Mouse (Mus musculus): ENCODE measurements around the gene Zp1. TPM values are rescaled to one million over a fixed set of nuclear protein-coding genes. Genes with fewer than 3 reads are reported as not detected.

Gene Zp1
- polyA plus RNA-seq, 1 experiment from 2014 or later, result not detected

DNA sequence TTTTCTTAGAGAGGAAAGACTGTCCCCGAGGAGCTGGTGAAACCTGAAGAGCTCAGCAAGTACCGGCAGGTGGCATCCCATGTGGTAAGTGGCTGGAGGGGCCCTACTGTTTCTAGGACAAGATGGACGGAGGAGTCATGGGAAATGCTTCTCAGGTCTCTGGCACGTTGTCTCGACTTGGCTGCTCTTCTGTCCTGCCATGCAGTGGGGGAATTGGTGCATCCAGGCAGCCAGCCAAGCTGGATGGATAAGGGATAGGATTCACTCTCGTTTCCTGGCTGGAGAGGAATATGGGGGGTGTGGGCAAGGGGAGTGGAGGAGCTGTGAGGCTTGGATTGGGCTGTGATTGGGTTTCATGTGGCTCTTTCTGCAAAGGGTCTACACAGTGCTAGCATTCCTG is 20.1 kb downstream of the Zp1 start:
- 81% methylated on average over 6 of the region's 6 CpGs for WGBS (ENCODE audit: insufficient replicate concordance)

DNA sequence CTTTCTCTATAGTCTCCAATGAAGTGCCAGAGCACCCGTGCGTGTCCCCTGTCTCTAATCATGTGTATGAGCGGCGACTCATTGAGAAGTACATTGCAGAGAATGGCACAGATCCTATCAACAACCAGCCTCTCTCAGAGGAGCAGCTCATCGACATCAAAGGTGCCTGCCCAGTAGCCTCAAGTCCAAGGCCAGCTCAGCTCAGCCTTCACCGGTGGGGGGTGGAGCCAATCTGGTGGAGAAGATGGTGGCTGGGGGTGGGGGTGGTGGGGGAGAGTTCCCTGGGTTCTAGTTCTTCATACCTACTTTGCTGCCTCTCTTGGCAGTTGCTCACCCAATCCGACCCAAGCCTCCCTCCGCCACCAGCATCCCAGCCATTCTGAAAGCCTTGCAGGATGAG is 22.9 kb downstream of the Zp1 start:
- no peak for ATAC-seq (ENCODE audit: low read depth)
- Histone ChIP-seq H3K4me2 (peak overlapping the region; percentile 95), H3K36me3 (peaks cover 55% of the 10 kb centered on the region), H3K27me3 (no peaks in the 10 kb centered on the region), H3K4me3 (replicated peaks) (0 out of 2 replicates have a peak overlapping the region, but pooled peaks have one; percentile 80), H3K4me1 (replicated peaks) (peaks cover 33% of the 10 kb centered on the region), H3K9ac (peak overlapping the region; percentile 91; the same call in 1 of the 2 replicates), H3K9me3 (replicated peaks) (no peaks in the 10 kb centered on the region), H3K27ac (no peak overlapping the region)
- 70% methylated on average over 8 of the region's 8 CpGs for WGBS (ENCODE audit: insufficient replicate concordance)
- no peak for DNase-seq

More for the DNA sequence above, 20.1 kb downstream of the Zp1 start:
- H3K9me3 ChIP-seq (replicated peaks), result no peaks in the 10 kb centered on the region
- peaks cover 31% of the 10 kb centered on the region for H3K4me1 ChIP-seq (replicated peaks)
- H3K36me3 ChIP-seq, result peaks cover 83% of the 10 kb centered on the region
- no peak overlapping the region for H3K27ac ChIP-seq
- H3K4me2 ChIP-seq, result no peak overlapping the region
- no peak overlapping the region for H3K9ac ChIP-seq
- H3K4me3 ChIP-seq (replicated peaks), result no peak overlapping the region
- DNase-seq, result no peak
- ATAC-seq (ENCODE audit: low read depth), result no peak
- no peaks in the 10 kb centered on the region for H3K27me3 ChIP-seq

DNA sequence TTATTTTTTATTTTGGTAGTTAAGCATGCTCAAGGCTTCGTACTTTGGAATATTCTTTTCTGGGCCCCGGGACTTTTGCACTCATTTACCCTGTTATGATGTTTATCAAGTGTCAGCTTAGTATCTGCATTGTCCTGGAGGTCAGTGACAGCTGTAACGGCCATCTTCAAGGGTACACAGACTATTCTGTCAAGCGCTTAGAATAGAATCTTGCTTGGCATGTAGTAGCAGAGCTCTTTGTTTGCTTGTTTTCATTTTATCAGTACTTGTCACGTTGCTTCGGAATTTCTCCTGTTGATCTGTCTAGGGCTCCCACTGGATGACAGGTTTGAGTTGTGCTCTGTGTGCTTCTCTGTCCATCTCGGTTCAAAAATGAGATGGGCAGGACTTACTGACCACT is 23.6 kb downstream of the Zp1 start:
- Histone ChIP-seq H3K36me3 (peaks cover 48% of the 10 kb centered on the region), H3K9ac (peak overlapping the region; percentile 91), H3K4me2 (peak overlapping the region; percentile 95), H3K4me1 (replicated peaks) (peaks cover 33% of the 10 kb centered on the region), H3K27ac (no peak overlapping the region), H3K9me3 (replicated peaks) (no peaks in the 10 kb centered on the region), H3K27me3 (no peaks in the 10 kb centered on the region), H3K4me3 (replicated peaks) (peak overlapping the region; percentile 80)
- WGBS (ENCODE audit: insufficient replicate concordance), result 63% methylated on average over 7 of the region's 7 CpGs
- no peak for ATAC-seq (ENCODE audit: low read depth)
- DNase-seq, result no peak

DNA sequence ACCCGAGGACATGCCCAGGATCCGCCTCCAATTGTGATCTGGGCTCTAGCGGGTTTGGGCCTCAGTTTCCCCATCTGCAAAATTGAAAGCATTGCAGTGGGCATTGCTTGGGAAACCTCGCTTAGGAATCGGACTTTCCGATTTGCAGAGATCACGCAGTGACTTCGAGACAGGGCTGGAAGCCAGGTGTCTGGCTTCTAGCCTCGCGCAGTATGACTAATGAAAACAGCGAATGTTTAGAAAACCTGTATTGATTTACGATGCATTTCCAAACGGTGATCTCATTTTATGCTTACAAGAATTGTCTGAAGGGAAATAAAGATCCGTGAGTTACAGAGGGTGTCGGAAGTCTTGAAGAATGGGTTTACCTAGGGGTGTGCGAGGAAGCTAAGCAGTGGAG is 24.7 kb downstream of the Zp1 start:
- peak overlapping the region; percentile 95 for H3K4me2 ChIP-seq
- H3K27ac ChIP-seq, result peak overlapping the region; percentile 86
- H3K4me1 ChIP-seq (replicated peaks), result peaks cover 33% of the 10 kb centered on the region
- no peaks in the 10 kb centered on the region for H3K27me3 ChIP-seq
- ATAC-seq (ENCODE audit: low read depth), result no peak
- no peaks in the 10 kb centered on the region for H3K9me3 ChIP-seq (replicated peaks)
- peak overlapping the region; percentile 80 for H3K4me3 ChIP-seq (replicated peaks)
- no peak for DNase-seq
- H3K9ac ChIP-seq, result peak overlapping the region; percentile 91
- H3K36me3 ChIP-seq, result peaks cover 37% of the 10 kb centered on the region
- WGBS (ENCODE audit: insufficient replicate concordance), result under 1% methylated on average over 16 of the region's 16 CpGs

DNA sequence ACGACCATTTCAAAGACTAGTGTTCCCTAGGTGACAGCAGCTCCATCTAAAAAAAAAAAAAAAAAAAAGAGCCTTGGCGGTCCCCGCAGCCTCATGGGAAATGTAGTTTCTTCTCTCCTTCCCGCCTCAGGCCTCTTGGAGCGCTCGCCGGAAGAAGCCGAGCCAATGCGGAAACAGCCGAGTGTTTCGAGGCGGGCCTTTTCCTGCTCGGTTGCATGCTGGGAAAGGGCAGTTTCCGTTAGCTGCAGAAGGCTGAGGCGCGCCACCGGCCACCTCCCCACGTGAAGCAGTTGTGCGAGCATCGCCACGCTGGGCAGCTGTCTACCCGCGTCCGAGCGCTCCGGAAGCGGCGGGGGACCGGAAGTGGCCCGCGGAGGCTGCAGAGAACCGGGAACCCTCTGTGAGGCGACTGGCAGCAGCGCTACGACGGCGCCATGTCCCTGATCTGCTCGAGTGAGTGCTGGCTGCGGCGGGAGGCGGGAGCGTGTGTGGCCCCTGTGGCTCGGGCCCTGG is 25.4 kb downstream of the Zp1 start, which contains the start of gene Prpf19:
Prpf19 (plus strand) TSS at position 216 of the 513 bp plus-strand sequence.
- peak within 1 kb of the TSS; percentile 86 for H3K27ac ChIP-seq
- H3K4me1 ChIP-seq (replicated peaks), result peaks cover 33% of the 10 kb centered on the region
- H3K9ac ChIP-seq, result peak within 1 kb of the TSS; percentile 91
- peak within 1 kb of the TSS; percentile 80 for H3K4me3 ChIP-seq (replicated peaks)
- peaks cover 30% of the 10 kb centered on the region for H3K36me3 ChIP-seq
- H3K9me3 ChIP-seq (replicated peaks), result no peaks in the 10 kb centered on the region
- peak; percentile 94 for ATAC-seq (ENCODE audit: low read depth)
- under 1% methylated on average over 43 of the region's 43 CpGs for WGBS (ENCODE audit: insufficient replicate concordance)
- peak; percentile 95 for DNase-seq
- no peaks in the 10 kb centered on the region for H3K27me3 ChIP-seq
- peak within 1 kb of the TSS; percentile 95 for H3K4me2 ChIP-seq

DNA sequence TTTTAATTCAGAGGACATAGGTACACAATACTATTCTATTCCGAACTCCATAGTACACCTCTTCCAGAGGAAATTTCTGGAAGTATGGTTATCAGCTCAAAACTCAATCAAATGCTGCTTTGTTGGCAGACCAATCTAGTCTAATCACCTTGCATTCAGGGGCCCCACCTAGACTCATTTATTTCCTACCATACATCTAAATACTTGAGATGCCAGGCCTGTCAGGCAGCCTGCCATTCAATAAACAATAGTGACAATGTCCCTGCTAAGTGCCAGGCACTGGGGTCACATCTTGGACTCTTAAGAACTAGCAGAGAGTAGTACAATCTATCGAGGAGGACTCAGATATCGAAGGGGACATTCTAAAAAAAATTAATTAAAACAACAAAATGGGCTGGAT is 28.2 kb downstream of the Zp1 start:
- ATAC-seq (ENCODE audit: low read depth) (no peak), DNase-seq (no peak)
- Histone ChIP-seq H3K27me3 (no peaks in the 10 kb centered on the region), H3K9ac (no peak overlapping the region), H3K36me3 (peaks cover 2% of the 10 kb centered on the region; the same call in 1 of the 2 replicates), H3K27ac (no peak overlapping the region), H3K4me1 (replicated peaks) (peaks cover 26% of the 10 kb centered on the region), H3K4me2 (no peak overlapping the region), H3K9me3 (replicated peaks) (no peaks in the 10 kb centered on the region), H3K4me3 (replicated peaks) (no peak overlapping the region)
- 73% methylated on average over 3 of the region's 3 CpGs for WGBS (ENCODE audit: insufficient replicate concordance)

DNA sequence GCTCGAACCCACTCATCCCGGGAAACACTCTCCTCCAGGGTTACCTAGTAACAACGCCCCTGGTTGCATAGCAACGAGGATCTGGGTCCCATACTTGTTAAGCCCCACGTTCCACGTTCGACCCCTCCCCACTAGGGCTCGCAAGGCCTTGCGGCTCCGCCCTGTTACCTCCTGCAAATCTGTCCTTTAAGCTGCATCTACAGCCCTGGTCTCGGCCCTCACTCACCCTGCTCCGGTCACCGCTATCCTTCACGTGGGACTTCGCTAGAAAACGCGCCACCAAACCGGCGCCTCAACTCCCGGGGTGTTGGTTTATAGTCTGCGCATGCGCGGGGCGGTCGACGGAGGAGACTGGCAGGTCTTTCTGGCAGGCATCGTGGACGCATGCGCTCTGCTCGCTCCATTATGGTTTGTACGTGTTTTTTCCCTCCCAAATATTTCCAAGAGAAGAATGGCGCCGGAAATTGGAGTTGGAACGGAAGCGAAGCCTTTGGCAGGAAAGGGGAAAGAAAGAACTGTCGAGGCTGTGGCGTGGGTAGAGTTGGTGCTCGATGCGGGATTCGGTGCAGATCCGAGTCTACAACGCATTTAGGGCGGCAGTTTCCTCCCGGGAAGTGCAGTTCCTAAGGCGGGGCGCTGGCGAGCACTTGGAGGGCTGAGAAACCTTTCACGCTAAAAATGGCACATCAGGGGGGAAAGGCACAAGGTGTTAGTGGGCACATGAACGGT is 38.8 kb downstream of the Zp1 start, which contains the start of gene Tmem109:
Tmem109 (minus strand) TSS at position 576 of the 729 bp plus-strand sequence.
- peak; percentile 90 for ATAC-seq (ENCODE audit: low read depth)

DNA sequence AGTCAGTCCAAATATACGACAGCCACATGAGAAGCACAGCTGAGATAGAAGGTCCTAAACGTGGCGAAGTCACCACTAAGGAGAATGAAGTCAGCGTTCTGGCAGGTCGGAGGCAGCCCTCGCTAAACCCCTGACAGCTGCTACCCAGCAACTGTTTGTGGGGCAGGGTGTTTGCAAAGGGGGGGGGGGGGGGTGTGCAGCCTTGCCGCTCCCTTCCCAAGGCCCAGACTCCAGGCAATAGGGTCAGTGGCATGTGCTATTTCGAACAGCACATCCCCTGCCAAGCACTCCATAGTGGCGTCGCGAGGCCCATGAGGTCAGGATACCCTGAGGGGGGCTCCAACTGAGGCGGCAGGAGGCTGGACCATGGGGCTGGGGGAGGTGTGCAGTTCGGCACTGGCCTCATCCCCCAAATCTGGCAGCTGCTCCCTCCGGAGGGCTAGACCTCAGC is 39.4 kb downstream of the Zp1 start:
- no peaks in the 10 kb centered on the region for H3K27me3 ChIP-seq
- peak; percentile 50 for ATAC-seq (ENCODE audit: low read depth)
- H3K4me1 ChIP-seq (replicated peaks), result peaks cover 28% of the 10 kb centered on the region
- no peaks in the 10 kb centered on the region for H3K36me3 ChIP-seq
- H3K27ac ChIP-seq, result no peak overlapping the region
- H3K4me3 ChIP-seq (replicated peaks), result peak overlapping the region; percentile 64
- H3K9ac ChIP-seq, result peak overlapping the region; percentile 76
- DNase-seq, result no peak
- 5% methylated on average over 14 of the region's 14 CpGs for WGBS (ENCODE audit: insufficient replicate concordance)
- H3K9me3 ChIP-seq (replicated peaks), result no peaks in the 10 kb centered on the region
- H3K4me2 ChIP-seq, result peak overlapping the region; percentile 92

More for the DNA sequence above, 38.8 kb downstream of the Zp1 start, which contains the start of gene Tmem109:
- Histone ChIP-seq H3K9me3 (replicated peaks) (no peaks in the 10 kb centered on the region), H3K27ac (peak within 1 kb of the TSS; percentile 75), H3K9ac (peak within 1 kb of the TSS; percentile 76), H3K27me3 (no peaks in the 10 kb centered on the region), H3K36me3 (no peaks in the 10 kb centered on the region), H3K4me2 (peak within 1 kb of the TSS; percentile 92), H3K4me1 (replicated peaks) (peaks cover 28% of the 10 kb centered on the region), H3K4me3 (replicated peaks) (peak within 1 kb of the TSS; percentile 64)
- peak; percentile 87 for DNase-seq
- under 1% methylated on average over 49 of the region's 49 CpGs for WGBS (ENCODE audit: insufficient replicate concordance)

DNA sequence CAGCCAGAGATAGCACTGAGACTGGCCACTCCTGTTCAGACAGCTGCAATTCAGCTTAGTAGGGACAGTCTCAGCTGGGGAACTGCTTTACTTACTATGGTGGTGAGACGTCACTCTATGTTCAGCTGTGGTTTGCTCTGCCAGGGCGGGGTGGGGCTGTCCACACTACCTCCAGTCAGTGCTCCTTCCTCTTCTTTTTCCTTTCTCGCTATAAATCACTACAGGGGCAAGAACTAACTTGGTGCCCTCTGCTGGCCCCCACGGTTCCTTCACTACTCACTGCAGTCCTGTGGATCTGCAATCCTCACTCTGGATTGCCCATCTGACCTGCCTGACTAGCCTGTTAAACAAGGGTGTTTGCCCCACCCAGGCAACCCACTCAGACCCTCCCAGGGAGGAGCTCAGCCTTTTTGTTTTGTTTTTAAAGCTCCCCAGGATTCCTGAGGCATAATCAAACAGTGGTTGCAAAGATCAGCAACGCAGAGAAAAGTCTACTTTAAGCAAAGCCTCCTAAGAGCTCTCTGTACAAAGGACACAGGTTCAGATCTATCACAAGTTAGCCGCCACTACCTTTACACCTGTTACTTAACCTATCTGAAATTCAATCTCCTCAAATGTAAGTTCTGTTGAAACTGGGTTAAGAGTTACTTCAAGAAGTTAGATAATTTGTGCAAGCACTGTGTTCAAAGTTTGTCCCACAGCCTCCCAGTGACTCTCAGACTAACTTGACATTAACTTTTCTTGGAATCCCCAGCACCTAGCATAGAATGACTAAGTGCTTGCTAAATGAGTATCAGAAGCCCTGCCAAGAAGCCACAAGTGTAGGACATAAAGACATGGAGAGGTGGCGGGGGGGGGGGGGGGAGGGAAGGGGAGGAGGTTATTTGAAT is 40.1 kb downstream of the Zp1 start:
- no peak for DNase-seq
- Histone ChIP-seq H3K9me3 (replicated peaks) (no peaks in the 10 kb centered on the region), H3K36me3 (no peaks in the 10 kb centered on the region), H3K4me2 (peak overlapping the region; percentile 92), H3K27me3 (no peaks in the 10 kb centered on the region), H3K27ac (no peak overlapping the region), H3K4me3 (replicated peaks) (peak overlapping the region; percentile 64), H3K9ac (no peak overlapping the region; the same call in 1 of the 2 replicates), H3K4me1 (replicated peaks) (peaks cover 28% of the 10 kb centered on the region)
- WGBS (ENCODE audit: insufficient replicate concordance), result 30% methylated on average over 6 of the region's 7 CpGs
- no peak; the same call in 1 of the 2 replicates for ATAC-seq (ENCODE audit: low read depth)

DNA sequence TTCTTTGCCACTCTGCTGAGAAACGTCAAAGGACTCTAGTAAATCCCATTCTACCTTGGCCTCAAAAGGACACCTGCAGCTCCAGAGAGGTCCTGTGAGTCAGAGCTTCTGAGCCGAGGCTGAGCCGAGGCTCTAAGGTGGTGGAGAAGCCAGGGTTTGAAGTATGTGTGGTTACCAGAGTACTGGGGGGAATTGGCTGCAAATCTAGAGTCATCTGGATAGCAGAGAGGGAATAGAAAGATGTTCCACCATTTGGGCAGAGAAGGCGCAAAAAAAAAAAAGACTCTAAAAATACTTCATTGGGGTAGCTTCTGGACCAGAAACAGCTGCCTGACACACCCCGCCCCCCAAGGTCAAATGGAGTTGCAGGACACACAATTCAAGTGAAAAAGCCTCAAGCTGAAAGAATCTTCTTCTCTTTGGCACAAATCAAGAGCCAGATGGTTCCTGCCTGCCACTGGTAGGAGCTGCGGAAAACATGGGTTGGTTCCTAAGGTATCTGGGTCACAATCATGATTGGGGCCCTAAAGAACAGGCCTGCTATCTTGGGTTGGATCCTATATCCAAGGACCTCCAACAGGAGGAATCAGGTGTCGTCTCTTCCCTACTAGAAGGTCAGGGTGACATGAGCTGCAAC is 42.1 kb downstream of the Zp1 start:
- no peaks in the 10 kb centered on the region for H3K27me3 ChIP-seq
- no peak for ATAC-seq (ENCODE audit: low read depth)
- H3K4me3 ChIP-seq (replicated peaks), result no peak overlapping the region
- no peak overlapping the region for H3K27ac ChIP-seq
- H3K4me2 ChIP-seq, result no peak overlapping the region
- no peak overlapping the region for H3K9ac ChIP-seq
- 78% methylated on average over 7 of the region's 7 CpGs for WGBS (ENCODE audit: insufficient replicate concordance)
- H3K36me3 ChIP-seq, result peaks cover 11% of the 10 kb centered on the region
- peaks cover 28% of the 10 kb centered on the region for H3K4me1 ChIP-seq (replicated peaks)
- H3K9me3 ChIP-seq (replicated peaks), result no peaks in the 10 kb centered on the region
- no peak for DNase-seq
